Mouse (Mus musculus) CD8-positive naive resting alpha-beta T cell, adult 2 months (primary cell): ENCODE measurements around the gene Foxd4.
"Not testable (repeated sequence)": the region's sequence is repeated elsewhere in the genome, so short reads cannot be mapped to it uniquely, and the experiment has no call there.

Experiments
- DNase-seq, 2 experiments: peaks; one replicate each; pipeline ENCODE4 v3.0.0; 2022; ENCODE audit warnings: low read depth in 2 of 2, low spot score in 2 of 2

Gene Foxd4

DNA sequence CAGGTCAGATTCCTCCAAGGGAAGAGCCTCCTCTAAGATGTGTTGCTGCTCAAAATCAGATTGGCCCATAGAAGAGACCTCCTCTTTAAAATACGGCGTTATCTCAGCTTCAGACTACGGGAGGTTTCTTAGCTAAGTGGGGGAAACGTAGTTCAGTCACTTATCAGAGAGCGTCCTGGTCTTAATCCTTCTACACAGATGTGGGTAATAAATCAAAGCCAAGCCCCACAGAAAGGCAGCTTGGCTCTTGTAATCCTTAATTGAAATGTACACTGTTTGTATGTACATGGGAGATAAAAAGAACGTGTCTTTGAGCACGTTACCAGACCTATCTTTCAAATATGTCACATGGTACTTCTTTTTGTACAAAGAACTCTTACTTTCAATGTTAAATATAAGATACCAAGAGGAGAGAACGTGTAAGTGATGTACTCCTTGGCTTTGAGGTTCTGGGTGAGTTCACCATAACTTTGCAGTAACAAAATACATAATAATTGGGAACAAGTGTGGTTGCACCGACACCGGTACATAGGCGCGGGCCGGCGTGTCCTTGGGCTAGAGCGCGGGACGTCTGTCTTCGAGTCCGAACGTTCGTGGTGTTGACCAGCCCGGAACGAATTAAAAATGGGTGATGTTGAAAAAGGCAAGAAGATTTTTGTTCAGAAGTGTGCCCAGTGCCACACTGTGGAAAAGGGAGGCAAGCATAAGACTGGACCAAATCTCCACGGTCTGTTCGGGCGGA lies 25.7 kb downstream of the Foxd4 start, which contains the start of gene Gm10053:
TSS of gene Gm10053 (plus strand) at position 558 of the 742 bp plus-strand sequence.
- DNase-seq: not testable (repeated sequence)

GRCm38 (mm10) chr19:24873873-24874272 lies 27.1 kb downstream of the Foxd4 start:
- no peak for DNase-seq

DNA sequence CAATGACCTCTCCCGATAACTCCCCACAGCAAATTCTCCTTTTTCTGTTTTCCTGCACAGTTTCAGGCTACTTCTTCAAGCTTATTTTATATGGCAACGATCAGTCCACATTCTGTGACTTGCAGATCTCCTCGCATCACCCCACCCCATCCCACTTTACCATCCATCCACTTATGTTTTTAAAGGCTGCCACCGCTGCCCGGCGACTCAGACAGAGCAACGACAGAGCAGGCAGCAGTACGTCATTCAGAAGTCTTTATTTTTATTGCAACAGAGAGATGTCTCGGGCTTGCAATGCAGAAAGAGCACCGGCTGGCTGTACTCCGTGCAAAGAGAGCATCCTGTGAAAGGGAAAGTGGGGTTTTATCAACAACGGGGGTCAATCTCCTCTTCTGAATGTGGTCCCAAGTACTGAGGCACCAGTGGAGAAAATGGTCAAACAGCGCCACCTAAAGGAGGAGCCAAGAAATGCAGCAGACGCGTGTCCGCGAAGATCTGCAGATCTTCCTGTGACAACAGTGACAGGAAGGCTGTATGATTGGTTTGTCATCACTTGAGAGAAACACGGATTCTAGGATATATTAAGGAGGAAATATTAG lies 29.9 kb downstream of the Foxd4 start:
- peak in 1 of 2 experiments; percentile 1 for DNase-seq

DNA sequence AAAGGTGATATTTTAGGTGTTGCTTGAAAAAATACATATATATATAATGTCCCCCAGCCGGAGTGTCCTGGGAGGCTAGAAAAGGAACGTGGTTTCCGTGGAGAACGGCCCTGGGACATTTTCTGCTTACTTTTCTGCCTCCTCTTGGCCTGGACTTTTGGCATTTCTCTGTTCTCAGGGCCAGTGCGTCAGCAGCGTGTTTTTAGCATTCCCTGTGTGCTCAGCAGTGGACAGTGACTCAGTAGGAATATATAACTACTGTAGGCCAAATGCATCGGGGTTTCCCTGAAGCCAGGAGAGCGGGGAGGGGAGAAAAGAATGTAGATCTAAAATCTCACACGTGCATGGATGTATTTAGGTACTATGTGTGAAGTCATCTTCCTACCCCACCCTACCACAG lies 35.6 kb downstream of the Foxd4 start:
- no peak for DNase-seq

GRCm38 (mm10) chr19:24861612-24862451 lies 39.2 kb downstream of the Foxd4 start, which contains the start of gene Pgm5:
Gene Pgm5, minus strand, starts transcription at chr19:24861855.
- DNase-seq: no peak

DNA sequence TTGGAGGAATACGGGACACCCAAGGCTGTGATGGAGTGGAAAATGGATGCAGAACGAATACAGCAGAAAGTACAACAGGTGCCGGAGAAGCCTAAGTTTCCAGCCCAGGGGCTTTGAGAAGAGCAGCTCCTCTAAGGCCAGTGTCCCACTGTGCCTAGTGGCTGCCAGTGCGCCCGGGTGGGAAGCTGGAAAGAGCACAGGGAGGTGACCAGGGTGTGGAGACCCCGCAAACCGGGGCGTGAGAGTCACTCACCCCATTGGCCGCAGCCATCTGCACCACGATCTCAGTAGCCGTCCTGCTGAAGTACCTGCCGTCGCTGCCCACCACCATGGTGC lies 39.8 kb downstream of the Foxd4 start:
- DNase-seq: no peak

DNA sequence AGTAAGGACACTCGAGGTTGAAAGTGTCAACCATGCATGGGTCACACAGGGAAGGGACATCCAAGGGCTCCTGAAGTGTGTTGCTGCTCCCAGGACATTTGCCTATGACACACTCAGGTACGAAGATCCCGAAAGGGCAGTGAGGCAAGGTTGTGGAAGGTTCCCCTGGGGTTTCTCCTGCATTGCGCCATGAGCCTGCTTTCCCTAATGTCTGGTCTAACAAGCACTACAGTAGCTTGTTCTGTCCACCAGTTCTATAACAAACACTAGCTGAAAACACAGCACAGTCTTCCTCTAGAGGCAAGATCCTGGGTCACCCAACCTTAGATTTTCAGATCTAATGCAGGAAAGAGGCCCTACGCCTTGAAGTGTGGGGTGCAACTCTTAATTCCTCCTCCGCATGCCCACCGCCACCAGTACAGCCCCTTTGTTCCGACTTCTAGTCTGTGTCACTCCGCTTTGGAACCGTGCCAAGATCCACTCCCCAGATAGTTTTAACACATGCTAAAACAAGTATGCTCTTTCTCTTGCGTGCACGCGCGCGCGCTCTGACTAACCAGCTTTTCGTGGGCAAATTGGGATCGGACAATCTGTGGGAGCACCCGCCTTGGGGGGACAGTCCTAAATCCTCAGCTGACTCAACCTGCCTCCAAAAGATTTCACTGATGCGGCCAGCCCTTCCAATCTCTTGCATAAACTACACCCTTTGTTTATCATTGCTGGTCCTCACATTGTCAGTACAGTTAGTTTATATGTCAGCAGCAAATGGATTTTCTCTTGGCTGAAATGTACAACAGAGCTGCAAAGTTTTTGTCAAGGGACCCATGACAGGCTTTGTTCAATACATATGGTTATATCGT lies 49.3 kb downstream of the Foxd4 start:
- no peak for DNase-seq
